Mouse (Mus musculus): ENCODE measurements around the gene Mycn. TPM values are rescaled to one million over a fixed set of nuclear protein-coding genes. Genes with fewer than 3 reads are reported as not detected.

Gene Mycn
- polyA plus RNA-seq, 1 experiment from 2014 or later: 154 TPM

GRCm38 (mm10) chr12:12940466-12941128, 1.1 kb downstream of the Mycn start:
- H3K4me3 ChIP-seq: peak overlapping the region; percentile 80
- peaks cover 7% of the 10 kb centered on the region; the same call in 1 of the 2 replicates for H3K27me3 ChIP-seq (replicated peaks; ENCODE audit: low read depth, poor library complexity, severe bottlenecking)
- no peaks in the 10 kb centered on the region for H3K9me3 ChIP-seq
- H3K36me3 ChIP-seq (replicated peaks): peaks cover 48% of the 10 kb centered on the region
- peak; percentile 81 for DNase-seq (ENCODE audit: low spot score)
- H3K4me1 ChIP-seq: peaks cover 38% of the 10 kb centered on the region
- peak overlapping the region; percentile 98 for H3K27ac ChIP-seq (replicated peaks)
- WGBS: under 1% methylated on average over 13 of the region's 13 CpGs

GRCm38 (mm10) chr12:12939581-12940465, 1.9 kb downstream of the Mycn start:
- Histone ChIP-seq H3K27me3 (replicated peaks; ENCODE audit: low read depth, poor library complexity, severe bottlenecking) (peaks cover 7% of the 10 kb centered on the region; the same call in 1 of the 2 replicates), H3K27ac (replicated peaks) (peak overlapping the region; percentile 98), H3K9me3 (no peaks in the 10 kb centered on the region), H3K36me3 (replicated peaks) (peaks cover 56% of the 10 kb centered on the region), H3K4me3 (peak overlapping the region; percentile 80), H3K4me1 (peaks cover 37% of the 10 kb centered on the region)
- under 1% methylated on average over 69 of the region's 69 CpGs for WGBS
- DNase-seq (ENCODE audit: low spot score): peak; percentile 70

GRCm38 (mm10) chr12:12938850-12939249, 2.9 kb downstream of the Mycn start:
- under 1% methylated on average over 12 of the region's 12 CpGs for WGBS
- Histone ChIP-seq H3K36me3 (replicated peaks) (peaks cover 64% of the 10 kb centered on the region), H3K27ac (replicated peaks) (peak overlapping the region; percentile 98), H3K4me1 (peaks cover 35% of the 10 kb centered on the region), H3K4me3 (peak overlapping the region; percentile 80), H3K27me3 (replicated peaks; ENCODE audit: low read depth, poor library complexity, severe bottlenecking) (peaks cover 6% of the 10 kb centered on the region; the same call in 1 of the 2 replicates), H3K9me3 (no peaks in the 10 kb centered on the region)
- peak; percentile 91 for DNase-seq (ENCODE audit: low spot score)

GRCm38 (mm10) chr12:12938361-12938760, 3.4 kb downstream of the Mycn start:
- H3K4me1 ChIP-seq: peaks cover 30% of the 10 kb centered on the region
- 7% methylated on average over 7 of the region's 7 CpGs for WGBS

DNA sequence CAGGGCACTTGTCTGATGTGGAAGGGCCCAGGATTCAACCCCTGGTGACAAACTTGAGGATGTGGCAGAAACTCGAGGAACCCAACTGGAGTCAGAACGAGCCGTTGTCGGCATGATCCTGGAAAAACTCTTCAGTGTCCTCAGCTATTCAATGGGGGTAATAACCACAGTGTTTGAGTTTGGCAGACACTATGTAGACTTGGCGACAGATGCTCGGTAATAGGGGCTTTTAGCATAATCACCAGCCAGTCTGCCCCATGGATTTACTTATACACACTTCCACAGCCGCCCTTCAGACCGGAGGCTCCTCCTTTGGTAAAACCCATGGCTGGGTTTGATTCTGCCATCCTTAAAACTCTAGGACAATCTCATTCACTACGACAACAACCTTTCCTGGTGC, 4.0 kb downstream of the Mycn start:
- peaks cover 64% of the 10 kb centered on the region for H3K36me3 ChIP-seq (replicated peaks)

More at GRCm38 (mm10) chr12:12938361-12938760, 3.4 kb downstream of the Mycn start:
- DNase-seq (ENCODE audit: low spot score): peak; percentile 39
- Histone ChIP-seq H3K9me3 (no peaks in the 10 kb centered on the region), H3K36me3 (replicated peaks) (peaks cover 64% of the 10 kb centered on the region), H3K27ac (replicated peaks) (peak overlapping the region; percentile 98), H3K4me3 (peak overlapping the region; percentile 80), H3K27me3 (replicated peaks; ENCODE audit: low read depth, poor library complexity, severe bottlenecking) (0 out of 2 replicates have a peak, but pooled peaks cover 1% of the 10 kb centered on the region)

GRCm38 (mm10) chr12:12937088-12937487, 4.6 kb downstream of the Mycn start:
- Histone ChIP-seq H3K4me1 (peaks cover 25% of the 10 kb centered on the region), H3K27ac (replicated peaks) (peak overlapping the region; percentile 98), H3K4me3 (peak overlapping the region; percentile 80), H3K9me3 (no peaks in the 10 kb centered on the region), H3K36me3 (replicated peaks) (peaks cover 64% of the 10 kb centered on the region), H3K27me3 (replicated peaks; ENCODE audit: low read depth, poor library complexity, severe bottlenecking) (no peaks in the 10 kb centered on the region)
- 77% methylated on average over 30 of the region's 30 CpGs for WGBS
- no peak for DNase-seq (ENCODE audit: low spot score)

More for the DNA sequence above, 4.0 kb downstream of the Mycn start:
- Histone ChIP-seq H3K27me3 (replicated peaks; ENCODE audit: low read depth, poor library complexity, severe bottlenecking) (no peaks in the 10 kb centered on the region), H3K9me3 (no peaks in the 10 kb centered on the region), H3K27ac (replicated peaks) (peak overlapping the region; percentile 98), H3K4me3 (peak overlapping the region; percentile 80), H3K4me1 (peaks cover 24% of the 10 kb centered on the region)
- no peak for DNase-seq (ENCODE audit: low spot score)
- WGBS: 43% methylated on average over 9 of the region's 9 CpGs

DNA sequence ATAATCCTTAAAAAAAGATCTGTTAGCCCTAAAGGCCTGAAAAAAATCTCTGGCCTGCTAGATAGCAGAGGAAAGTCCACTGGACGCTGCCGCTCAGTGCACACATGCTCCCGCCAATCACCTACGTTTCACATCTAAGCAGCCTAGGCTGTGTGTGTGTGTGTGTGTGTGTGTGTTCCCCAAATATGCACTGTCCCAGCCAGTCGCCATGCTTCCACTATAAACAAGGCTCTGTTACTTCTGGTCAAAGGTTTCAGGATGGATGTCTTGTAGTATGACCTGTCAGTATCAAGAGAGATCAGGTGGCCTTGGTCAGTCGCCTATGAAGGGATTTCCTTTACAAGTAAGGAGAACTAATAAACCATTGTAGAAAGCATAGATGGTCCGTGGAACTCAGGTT, 9.5 kb downstream of the Mycn start:
- H3K27me3 ChIP-seq (replicated peaks; ENCODE audit: low read depth, poor library complexity, severe bottlenecking): no peaks in the 10 kb centered on the region
- H3K36me3 ChIP-seq (replicated peaks): peaks cover 32% of the 10 kb centered on the region
- 72% methylated on average over 7 of the region's 7 CpGs for WGBS
- peak; percentile 17 for DNase-seq (ENCODE audit: low spot score)
- no peak overlapping the region for H3K4me3 ChIP-seq
- peaks cover 25% of the 10 kb centered on the region for H3K4me1 ChIP-seq
- H3K9me3 ChIP-seq: no peaks in the 10 kb centered on the region
- H3K27ac ChIP-seq (replicated peaks): 0 out of 2 replicates have a peak overlapping the region, but pooled peaks have one; percentile 19

DNA sequence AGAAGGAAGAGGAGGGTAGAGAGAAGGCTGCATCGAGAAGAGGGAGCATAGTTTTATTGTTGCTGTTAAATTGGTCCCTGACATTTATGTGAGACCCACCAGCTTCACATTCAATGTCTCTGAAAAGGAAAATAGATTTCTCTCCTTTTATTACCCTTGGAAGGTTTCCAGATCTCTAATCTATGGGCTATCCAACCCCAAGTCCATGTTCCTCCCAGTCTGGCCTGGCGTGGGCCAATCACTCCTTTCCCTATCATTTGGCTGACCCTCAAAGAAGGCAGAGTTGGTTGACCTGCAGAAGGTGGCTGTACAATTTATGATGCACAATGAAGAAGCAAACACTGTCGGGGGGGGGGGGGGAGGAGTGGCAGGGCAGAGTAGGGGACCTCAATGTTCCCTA, 13.5 kb downstream of the Mycn start:
- DNase-seq (ENCODE audit: low spot score): no peak
- no peak overlapping the region for H3K4me3 ChIP-seq
- H3K27ac ChIP-seq (replicated peaks): no peak overlapping the region
- peaks cover 8% of the 10 kb centered on the region; the same call in 1 of the 2 replicates for H3K9me3 ChIP-seq
- WGBS: 88% methylated on average over 3 of the region's 3 CpGs
- no peaks in the 10 kb centered on the region for H3K36me3 ChIP-seq (replicated peaks)
- peaks cover 19% of the 10 kb centered on the region for H3K4me1 ChIP-seq
- H3K27me3 ChIP-seq (replicated peaks; ENCODE audit: low read depth, poor library complexity, severe bottlenecking): no peaks in the 10 kb centered on the region

DNA sequence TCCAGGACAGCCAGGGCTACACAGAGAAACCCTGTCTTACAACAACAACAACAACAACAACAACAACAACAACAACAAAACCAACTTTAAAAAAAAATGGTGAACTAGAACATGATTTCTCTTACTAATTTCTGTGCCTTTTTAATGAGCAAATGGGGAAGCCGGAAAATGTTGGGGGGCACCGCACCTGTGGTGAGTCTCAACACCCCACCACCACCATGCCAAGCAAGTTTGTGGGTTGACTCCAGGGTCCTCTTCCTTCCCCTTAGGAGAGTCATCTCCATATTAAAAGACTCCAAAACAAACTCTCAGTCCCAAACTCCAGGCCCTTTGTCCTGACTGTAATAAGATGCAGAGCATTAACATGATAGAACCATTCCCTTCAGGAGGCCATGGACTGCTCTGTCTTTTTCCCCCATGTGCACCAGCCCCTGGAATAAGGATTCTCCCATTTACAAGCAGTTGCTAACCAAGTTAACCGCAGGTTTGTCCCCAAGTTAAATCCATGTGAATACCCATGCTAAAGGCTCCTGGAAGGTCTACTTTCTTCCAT, 14.7 kb downstream of the Mycn start:
- WGBS: 73% methylated on average over 3 of the region's 3 CpGs
- Histone ChIP-seq H3K4me3 (no peak overlapping the region), H3K4me1 (peaks cover 19% of the 10 kb centered on the region), H3K27ac (replicated peaks) (no peak overlapping the region), H3K27me3 (replicated peaks; ENCODE audit: low read depth, poor library complexity, severe bottlenecking) (no peaks in the 10 kb centered on the region), H3K9me3 (peaks cover 8% of the 10 kb centered on the region; the same call in 1 of the 2 replicates), H3K36me3 (replicated peaks) (no peaks in the 10 kb centered on the region)
- DNase-seq (ENCODE audit: low spot score): no peak

DNA sequence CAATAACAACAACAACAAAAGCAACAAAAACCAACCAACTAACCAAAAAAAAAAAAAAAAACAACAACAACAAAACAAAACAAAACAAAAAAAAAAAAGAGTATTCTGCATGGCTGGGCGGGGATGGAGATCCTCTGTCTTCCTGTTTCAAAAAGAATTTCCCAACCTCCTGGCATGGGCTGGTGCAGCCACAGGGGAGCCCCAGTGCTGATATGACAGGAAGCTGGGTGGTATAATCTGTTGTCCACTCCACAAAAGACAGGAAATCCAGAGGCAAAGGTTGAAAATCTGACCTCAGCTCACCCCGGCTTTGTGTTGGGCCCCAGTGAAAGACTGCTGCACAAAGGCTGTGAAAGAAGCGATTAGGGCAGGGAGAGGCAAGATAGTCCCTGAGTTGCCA, 17.3 kb downstream of the Mycn start:
- no peak for DNase-seq (ENCODE audit: low spot score)
- Histone ChIP-seq H3K36me3 (replicated peaks) (no peaks in the 10 kb centered on the region), H3K27ac (replicated peaks) (no peak overlapping the region), H3K4me3 (no peak overlapping the region), H3K27me3 (replicated peaks; ENCODE audit: low read depth, poor library complexity, severe bottlenecking) (no peaks in the 10 kb centered on the region), H3K4me1 (peaks cover 29% of the 10 kb centered on the region), H3K9me3 (peaks cover 8% of the 10 kb centered on the region; the same call in 1 of the 2 replicates)
- 66% methylated on average over 3 of the region's 3 CpGs for WGBS

GRCm38 (mm10) chr12:12920166-12921157, 21.3 kb downstream of the Mycn start:
- DNase-seq (ENCODE audit: low spot score): no peak
- WGBS: 33% methylated on average over 12 of the region's 12 CpGs
- Histone ChIP-seq H3K36me3 (replicated peaks) (no peaks in the 10 kb centered on the region), H3K27ac (replicated peaks) (0 out of 2 replicates have a peak overlapping the region, but pooled peaks have one; percentile 1), H3K4me1 (peaks cover 48% of the 10 kb centered on the region), H3K27me3 (replicated peaks; ENCODE audit: low read depth, poor library complexity, severe bottlenecking) (no peaks in the 10 kb centered on the region), H3K9me3 (no peaks in the 10 kb centered on the region), H3K4me3 (no peak overlapping the region)
